Mouse (Mus musculus) midbrain, embryonic 10.5 days (tissue): ENCODE measurements around the gene Tmem206. TPM values are rescaled to one million over a fixed set of nuclear protein-coding genes. Genes with fewer than 3 reads are reported as not detected.
A peak's percentile ranks its signal among the peaks of the same experiment; 100 is the strongest.

Source experiments
- DNase-seq: peaks from one replicate; pipeline ENCODE4 v3.0.0-alpha.2; 2017; ENCODE audit warnings: low spot score
- H3K27ac ChIP-seq: fragments of 300-500 bp; sonication (generic); replicated peaks from 2 replicates; pipeline ENCODE4 v1.5.1; 2016; ENCODE audit warnings: mild to moderate bottlenecking
- H3K27me3 ChIP-seq: fragments of 300-500 bp; sonication (generic); 2 replicates; pipeline ENCODE4 v1.6.1; 2016; ENCODE audit warnings: low read depth, mild to moderate bottlenecking; ENCODE audit not compliant: poor library complexity, severe bottlenecking
- H3K36me3 ChIP-seq: fragments of 300-500 bp; sonication (generic); 2 replicates; pipeline ENCODE4 v1.6.1; 2016; ENCODE audit warnings: mild to moderate bottlenecking, moderate library complexity
- H3K4me1 ChIP-seq: fragments of 300-500 bp; sonication (generic); 2 replicates; pipeline ENCODE4 v1.6.1; 2016
- H3K4me3 ChIP-seq: fragments of 300-500 bp; sonication (generic); 2 replicates; pipeline ENCODE4 v1.5.1; 2016; ENCODE audit warnings: mild to moderate bottlenecking, moderate library complexity
- H3K9me3 ChIP-seq: fragments of 300-500 bp; sonication (generic); replicated peaks from 2 replicates; pipeline ENCODE4 v1.6.1; 2016; ENCODE audit warnings: mild to moderate bottlenecking
- WGBS: fragments of 180-500 bp; shearing (Covaris S2); methylation state at CpG from one replicate; pipeline ENCODE4 v1.1.7; 2016; 5-methylcytosine and 5-hydroxymethylcytosine counted together
- polyA plus RNA-seq: library from polyadenylated mRNA; unstranded; fragments of >200 nt; fragmentation: Nextera tagmentation; extraction: Ambion mirVana; gene quantifications from 2 replicates; pipeline ENCODE4 v1.2.1, GENCODE M21; 2016

Tmem206 gene
- polyA plus RNA-seq, 1 experiment from 2014 or later = 32.3 TPM

- Histone ChIP-seq H3K36me3 (no peaks in the 10 kb centered on the region), H3K9me3 (no peaks in the 10 kb centered on the region), H3K4me1 (peaks cover 30% of the 10 kb centered on the region), H3K4me3 (peak overlapping the region; percentile 70), H3K27me3 (peaks cover 15% of the 10 kb centered on the region; the same call in 1 of the 2 replicates), H3K27ac (peak overlapping the region; percentile 93)
- DNase-seq = peak; percentile 67
- WGBS = under 1% methylated on average over 43 of the region's 43 CpGs
Measured at GRCm38 (mm10) chr1:191395871-191396433, 70.2 kb downstream of the Tmem206 start.

GRCm38 (mm10) chr1:191396446-191396845 lies 70.7 kb downstream of the Tmem206 start:
- Histone ChIP-seq H3K27ac (peak overlapping the region; percentile 93), H3K36me3 (no peaks in the 10 kb centered on the region), H3K4me3 (peak overlapping the region; percentile 70), H3K27me3 (peaks cover 15% of the 10 kb centered on the region; the same call in 1 of the 2 replicates), H3K9me3 (no peaks in the 10 kb centered on the region), H3K4me1 (peaks cover 29% of the 10 kb centered on the region)
- DNase-seq = no peak
- under 1% methylated on average over 74 of the region's 74 CpGs for WGBS

GRCm38 (mm10) chr1:191396897-191397849 lies 71.5 kb downstream of the Tmem206 start:
- peak; percentile 99 for DNase-seq
- H3K4me1 ChIP-seq = peaks cover 26% of the 10 kb centered on the region
- under 1% methylated on average over 81 of the region's 82 CpGs for WGBS
- H3K36me3 ChIP-seq = no peaks in the 10 kb centered on the region
- peak overlapping the region; percentile 70 for H3K4me3 ChIP-seq
- H3K9me3 ChIP-seq = no peaks in the 10 kb centered on the region
- H3K27me3 ChIP-seq = peaks cover 15% of the 10 kb centered on the region; the same call in 1 of the 2 replicates
- H3K27ac ChIP-seq = peak overlapping the region; percentile 93

Other genes starting within 250 kb of the Tmem206 start
- gene Batf3, start 228.1 kb upstream of the Tmem206 start, polyA plus RNA-seq = 3.7 and 4.1 TPM in 2 replicates
- not detected in 2 replicates for gene Fam71a, start 161.1 kb upstream of the Tmem206 start, polyA plus RNA-seq
- gene Atf3, start 107.9 kb upstream of the Tmem206 start, polyA plus RNA-seq = 5.3 and 5.5 TPM in 2 replicates
- gene Nenf, start 7.7 kb upstream of the Tmem206 start, polyA plus RNA-seq = 49.4 and 63.5 TPM in 2 replicates
- gene Ppp2r5a, start 77.4 kb downstream of the Tmem206 start, polyA plus RNA-seq = 8.5 and 11.8 TPM in 2 replicates
- gene Dtl, start 249.6 kb downstream of the Tmem206 start, polyA plus RNA-seq = 82.8 and 87.8 TPM in 2 replicates
- gene Ints7, start 249.7 kb downstream of the Tmem206 start, polyA plus RNA-seq = 78.0 and 78.7 TPM in 2 replicates